Mouse (Mus musculus): Measurements from ENCODE around the gene F2r. TPM values are rescaled to one million over a fixed set of nuclear protein-coding genes. Genes with fewer than 3 reads are reported as not detected.

The F2r gene
- polyA plus RNA-seq, 1 experiment from 2014 or later, result 67.5 TPM

DNA sequence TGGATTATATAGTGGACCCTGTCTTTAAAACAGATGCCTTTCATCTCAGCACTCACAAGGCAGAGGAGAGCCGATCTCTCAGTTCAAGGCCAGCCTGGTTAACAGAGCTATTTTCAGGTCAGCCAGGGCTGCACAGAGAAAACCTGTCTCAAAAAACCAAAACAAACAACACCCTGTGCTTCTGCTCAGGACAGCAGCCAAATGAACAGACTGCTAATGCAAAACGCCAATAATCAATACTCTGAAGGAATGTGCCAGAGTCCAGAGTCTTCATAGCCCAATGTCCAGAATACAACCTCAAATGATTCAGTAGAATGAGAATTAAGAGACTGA is 9.2 kb downstream of the F2r start:
- 76% methylated on average over 2 of the region's 2 CpGs for WGBS
- no peak for ATAC-seq (ENCODE audit: insufficient read depth, low FRiP score, low read depth)
- no peak overlapping the region for H3K4me2 ChIP-seq

DNA sequence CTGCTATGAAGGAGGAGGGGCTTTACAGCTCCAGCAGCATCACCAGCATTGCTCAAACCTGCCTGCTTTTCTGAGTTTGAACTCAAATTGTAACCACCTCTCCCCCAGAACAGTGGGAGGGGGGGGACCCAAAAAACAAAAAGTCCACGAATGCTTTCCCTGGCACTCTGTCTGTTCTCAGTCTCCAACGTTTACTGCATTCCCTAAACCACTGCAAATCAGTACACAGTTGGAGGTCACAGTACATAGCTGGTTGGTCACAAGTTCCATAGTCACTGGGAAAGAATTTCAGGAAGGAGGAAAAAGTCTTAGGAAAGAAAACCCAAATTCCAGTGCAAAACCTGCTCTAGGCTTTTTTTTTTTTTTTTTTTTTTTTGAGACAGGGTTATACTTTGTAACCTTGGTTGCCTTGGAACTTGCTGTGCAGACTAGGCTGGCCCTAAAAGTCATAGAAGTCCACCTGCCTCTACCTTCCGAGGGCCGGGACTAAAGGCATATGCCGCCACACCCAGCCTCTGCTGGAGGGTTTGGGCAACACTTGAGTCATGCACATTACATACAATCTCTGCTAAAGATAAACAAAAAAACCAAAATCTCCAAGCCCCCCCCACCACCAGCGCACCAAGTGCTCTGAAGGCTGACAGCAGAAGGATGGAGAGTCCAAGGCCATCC is 9.7 kb downstream of the F2r start:
- no peak overlapping the region for H3K4me2 ChIP-seq
- no peak overlapping the region for H3K4me3 ChIP-seq (replicated peaks)
- no peaks in the 10 kb centered on the region for H3K27me3 ChIP-seq (replicated peaks)
- peaks cover 10% of the 10 kb centered on the region for H3K36me3 ChIP-seq
- 69% methylated on average over 6 of the region's 6 CpGs for WGBS
- no peaks in the 10 kb centered on the region for H3K4me1 ChIP-seq
- no peak overlapping the region for H3K9ac ChIP-seq
- H3K9me3 ChIP-seq, result no peaks in the 10 kb centered on the region
- ATAC-seq (ENCODE audit: insufficient read depth, low FRiP score, low read depth), result no peak
- H3K27ac ChIP-seq, result no peak overlapping the region

More for the DNA sequence above, 9.2 kb downstream of the F2r start:
- peaks cover 6% of the 10 kb centered on the region; the same call in 1 of the 2 replicates for H3K36me3 ChIP-seq
- no peak overlapping the region for H3K27ac ChIP-seq
- H3K9ac ChIP-seq, result no peak overlapping the region
- no peaks in the 10 kb centered on the region for H3K27me3 ChIP-seq (replicated peaks)
- H3K4me3 ChIP-seq (replicated peaks), result no peak overlapping the region
- no peaks in the 10 kb centered on the region for H3K4me1 ChIP-seq
- no peaks in the 10 kb centered on the region for H3K9me3 ChIP-seq

DNA sequence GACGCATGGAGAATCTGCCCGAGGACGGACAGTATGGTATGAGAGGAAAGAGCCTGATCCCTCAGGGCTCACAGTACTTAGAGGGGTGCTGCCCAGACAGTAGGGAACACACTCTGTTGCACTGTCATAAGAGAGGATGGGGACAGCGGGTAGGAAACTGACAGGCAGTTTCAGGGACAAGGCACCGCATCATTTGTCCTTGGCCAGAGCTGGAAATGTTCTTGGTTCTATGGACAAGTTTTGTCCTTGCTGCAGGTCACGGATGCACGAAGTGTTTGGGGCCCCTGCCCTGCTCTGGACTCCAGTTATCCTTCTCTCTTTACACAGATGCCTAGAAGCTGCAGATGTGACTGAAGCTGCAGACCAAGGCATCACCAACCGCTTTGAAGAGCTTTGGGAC is 11.3 kb downstream of the F2r start:
- ATAC-seq (ENCODE audit: insufficient read depth, low FRiP score, low read depth), result no peak
- Histone ChIP-seq H3K9ac (no peak overlapping the region), H3K4me3 (replicated peaks) (no peak overlapping the region), H3K27me3 (replicated peaks) (no peaks in the 10 kb centered on the region), H3K4me2 (no peak overlapping the region), H3K36me3 (peaks cover 17% of the 10 kb centered on the region), H3K9me3 (no peaks in the 10 kb centered on the region), H3K4me1 (no peaks in the 10 kb centered on the region), H3K27ac (no peak overlapping the region)
- 94% methylated on average over 8 of the region's 8 CpGs for WGBS

DNA sequence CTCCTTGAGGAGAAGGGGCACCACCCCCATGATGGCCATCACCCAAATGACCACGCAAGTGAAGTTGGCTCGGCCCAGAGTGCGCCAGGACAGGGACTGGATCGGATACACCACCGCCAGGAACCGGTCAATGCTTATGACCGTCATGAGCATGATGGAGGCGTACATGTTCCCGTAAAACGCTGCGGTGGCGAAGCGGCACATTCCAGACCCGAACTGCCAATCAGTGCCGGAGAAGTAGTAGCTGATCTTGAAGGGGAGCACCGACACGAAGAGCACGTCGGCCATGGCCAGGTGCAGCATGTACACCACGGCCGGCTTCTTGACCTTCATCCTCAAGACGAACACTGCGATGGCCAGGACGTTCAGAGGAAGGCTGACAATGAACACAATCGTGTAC is 14.0 kb downstream of the F2r start:
- Histone ChIP-seq H3K36me3 (peaks cover 17% of the 10 kb centered on the region), H3K4me1 (no peaks in the 10 kb centered on the region), H3K4me2 (no peak overlapping the region), H3K9ac (no peak overlapping the region), H3K27ac (no peak overlapping the region), H3K27me3 (replicated peaks) (no peaks in the 10 kb centered on the region), H3K9me3 (no peaks in the 10 kb centered on the region), H3K4me3 (replicated peaks) (no peak overlapping the region)
- 97% methylated on average over 25 of the region's 25 CpGs for WGBS
- no peak for ATAC-seq (ENCODE audit: insufficient read depth, low FRiP score, low read depth)

DNA sequence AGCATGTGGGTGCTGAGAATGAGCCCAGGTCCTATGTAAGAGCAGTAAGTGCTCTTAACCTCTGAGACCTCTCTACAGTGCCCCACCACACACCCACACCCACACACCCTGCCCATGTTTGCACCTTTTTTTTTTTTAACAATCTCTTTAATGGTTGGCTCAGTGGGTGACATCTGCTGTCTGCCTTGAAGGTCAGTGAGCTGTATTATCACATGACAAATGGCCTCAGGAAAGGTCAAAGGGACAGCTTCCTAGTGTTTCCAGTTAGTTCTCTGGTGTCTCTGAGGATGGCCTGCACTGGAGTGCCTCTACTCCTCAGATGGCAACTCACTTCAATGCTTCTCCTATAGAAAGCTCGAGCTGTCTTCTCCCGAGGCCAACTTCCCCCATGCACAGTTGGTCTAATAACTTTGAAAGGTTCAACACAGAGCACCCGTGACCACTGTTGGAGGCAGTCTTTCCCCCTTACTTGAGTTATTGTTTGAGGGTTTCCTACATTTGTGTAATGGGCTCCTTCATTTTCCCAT is 18.4 kb downstream of the F2r start:
- H3K4me1 ChIP-seq, result no peaks in the 10 kb centered on the region
- H3K27me3 ChIP-seq (replicated peaks), result no peaks in the 10 kb centered on the region
- H3K36me3 ChIP-seq, result peaks cover 17% of the 10 kb centered on the region
- no peak overlapping the region for H3K4me3 ChIP-seq (replicated peaks)
- H3K9me3 ChIP-seq, result no peaks in the 10 kb centered on the region
- WGBS, result 62% methylated on average over 3 of the region's 3 CpGs
- H3K4me2 ChIP-seq, result no peak overlapping the region
- no peak overlapping the region for H3K9ac ChIP-seq
- ATAC-seq (ENCODE audit: insufficient read depth, low FRiP score, low read depth), result no peak
- no peak overlapping the region for H3K27ac ChIP-seq

DNA sequence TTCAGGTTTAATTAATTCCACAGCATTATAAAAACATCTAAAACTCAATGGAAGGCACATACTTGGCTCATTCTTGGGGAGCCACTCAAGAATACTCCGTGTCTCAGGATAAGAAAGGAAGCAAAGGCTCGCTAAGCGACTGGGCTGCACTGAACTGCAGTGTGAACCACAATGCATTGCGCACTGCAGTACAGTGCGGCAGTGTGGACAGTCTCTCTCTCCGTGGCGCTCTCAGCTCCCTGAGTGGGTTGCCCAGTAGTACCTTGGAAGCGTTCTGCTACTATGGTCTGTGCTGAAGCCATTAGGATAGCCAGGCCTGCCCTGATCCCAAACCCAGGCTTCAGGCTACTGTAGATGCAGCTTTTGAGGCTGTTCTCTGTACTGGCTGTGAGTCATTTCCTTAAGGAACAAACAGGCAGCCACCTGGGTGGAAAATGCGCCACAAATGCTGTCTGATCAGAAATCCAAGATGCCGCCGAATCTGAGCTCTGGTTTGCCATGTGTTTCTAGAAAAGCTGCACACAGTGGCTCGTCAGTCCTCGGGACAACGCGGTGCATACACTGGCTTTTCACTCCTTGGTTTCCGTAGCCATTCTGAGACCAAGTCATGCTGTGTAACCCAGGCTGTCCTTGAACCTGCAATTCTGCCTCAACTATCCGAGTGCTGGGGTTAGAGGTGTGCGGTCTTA is 19.9 kb downstream of the F2r start:
- no peak overlapping the region for H3K4me3 ChIP-seq (replicated peaks)
- peaks cover 5% of the 10 kb centered on the region for H3K36me3 ChIP-seq
- no peaks in the 10 kb centered on the region for H3K4me1 ChIP-seq
- H3K27me3 ChIP-seq (replicated peaks), result no peaks in the 10 kb centered on the region
- H3K27ac ChIP-seq, result no peak overlapping the region
- no peak for ATAC-seq (ENCODE audit: insufficient read depth, low FRiP score, low read depth)
- H3K9me3 ChIP-seq, result no peaks in the 10 kb centered on the region
- WGBS, result 83% methylated on average over 18 of the region's 18 CpGs
- H3K9ac ChIP-seq, result no peak overlapping the region
- H3K4me2 ChIP-seq, result no peak overlapping the region

DNA sequence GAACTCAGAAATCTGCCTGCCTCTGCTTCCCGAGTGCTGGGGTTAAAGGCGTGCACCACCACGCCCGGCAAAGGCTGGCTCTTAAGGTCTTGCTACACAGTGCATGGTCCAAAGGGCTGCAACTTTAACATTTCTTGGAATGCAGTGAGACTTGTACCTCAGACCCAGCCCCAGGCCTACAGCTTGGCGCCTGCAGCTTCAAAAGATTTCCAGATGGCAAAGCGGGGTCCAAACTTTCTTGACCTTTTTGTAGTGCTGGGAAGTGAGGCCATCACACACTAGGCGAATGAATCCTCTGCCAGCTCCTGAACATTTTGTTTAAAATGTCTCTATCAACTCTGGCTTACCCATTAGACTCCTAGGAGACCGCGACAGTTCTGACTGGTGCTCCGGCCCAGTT is 20.7 kb downstream of the F2r start:
- no peaks in the 10 kb centered on the region for H3K9me3 ChIP-seq
- no peaks in the 10 kb centered on the region for H3K27me3 ChIP-seq (replicated peaks)
- WGBS, result 84% methylated on average over 10 of the region's 10 CpGs
- H3K9ac ChIP-seq, result no peak overlapping the region
- no peak overlapping the region for H3K27ac ChIP-seq
- no peak overlapping the region for H3K4me3 ChIP-seq (replicated peaks)
- H3K4me1 ChIP-seq, result no peaks in the 10 kb centered on the region
- H3K36me3 ChIP-seq, result peaks cover 3% of the 10 kb centered on the region; the same call in 1 of the 2 replicates
- ATAC-seq (ENCODE audit: insufficient read depth, low FRiP score, low read depth), result no peak
- H3K4me2 ChIP-seq, result no peak overlapping the region

DNA sequence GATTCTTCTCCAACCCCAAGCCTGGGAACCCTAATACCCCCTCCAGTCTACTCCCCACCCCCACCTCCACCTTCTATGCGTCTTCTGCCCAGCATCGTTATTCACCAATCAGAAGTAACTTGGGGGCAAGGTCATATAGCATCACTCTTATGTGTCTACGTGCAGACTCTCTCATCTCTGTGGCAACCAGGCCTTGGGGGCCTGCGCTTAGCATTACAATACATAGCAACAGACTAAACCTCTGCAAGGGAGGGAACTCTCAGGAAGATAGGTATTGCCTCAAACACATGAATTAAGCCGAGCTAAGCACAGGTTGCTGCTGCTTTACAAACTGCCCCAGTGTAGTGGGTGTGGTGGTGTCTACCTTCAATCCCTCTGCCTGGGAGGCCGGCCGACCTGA is 21.6 kb downstream of the F2r start:
- no peaks in the 10 kb centered on the region for H3K36me3 ChIP-seq
- H3K27me3 ChIP-seq (replicated peaks), result no peaks in the 10 kb centered on the region
- no peaks in the 10 kb centered on the region for H3K9me3 ChIP-seq
- no peak for ATAC-seq (ENCODE audit: insufficient read depth, low FRiP score, low read depth)
- H3K4me1 ChIP-seq, result no peaks in the 10 kb centered on the region
- no peak overlapping the region for H3K9ac ChIP-seq
- H3K27ac ChIP-seq, result no peak overlapping the region
- H3K4me2 ChIP-seq, result no peak overlapping the region
- WGBS, result 76% methylated on average over 7 of the region's 7 CpGs
- H3K4me3 ChIP-seq (replicated peaks), result no peak overlapping the region

DNA sequence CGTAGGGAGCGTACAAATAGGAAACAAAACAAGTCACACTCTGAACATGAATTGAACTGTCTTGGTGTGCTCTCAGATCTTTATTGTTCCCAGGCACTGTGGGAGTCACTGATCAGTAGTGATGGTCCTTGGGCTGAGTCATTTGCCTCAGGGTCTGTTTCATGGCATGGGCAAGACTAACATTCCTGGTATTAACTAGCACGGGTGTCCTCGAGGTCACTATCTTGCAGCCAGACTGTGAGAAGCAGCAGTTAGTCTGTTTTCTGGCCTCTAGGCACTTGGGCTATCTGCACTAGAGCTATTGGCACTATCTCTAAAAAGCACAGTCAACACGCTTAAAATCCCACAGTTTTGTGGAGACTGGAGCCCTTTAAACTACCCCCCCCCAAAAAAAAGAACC is 22.4 kb downstream of the F2r start:
- H3K27ac ChIP-seq, result no peak overlapping the region
- no peak overlapping the region for H3K4me3 ChIP-seq (replicated peaks)
- no peak overlapping the region for H3K9ac ChIP-seq
- no peaks in the 10 kb centered on the region for H3K9me3 ChIP-seq
- H3K27me3 ChIP-seq (replicated peaks), result no peaks in the 10 kb centered on the region
- no peak for ATAC-seq (ENCODE audit: insufficient read depth, low FRiP score, low read depth)
- H3K4me2 ChIP-seq, result no peak overlapping the region
- H3K36me3 ChIP-seq, result no peaks in the 10 kb centered on the region
- no peaks in the 10 kb centered on the region for H3K4me1 ChIP-seq
- whole genome bisulfite sequencing, result 74% methylated on average over 5 of the region's 5 CpGs

DNA sequence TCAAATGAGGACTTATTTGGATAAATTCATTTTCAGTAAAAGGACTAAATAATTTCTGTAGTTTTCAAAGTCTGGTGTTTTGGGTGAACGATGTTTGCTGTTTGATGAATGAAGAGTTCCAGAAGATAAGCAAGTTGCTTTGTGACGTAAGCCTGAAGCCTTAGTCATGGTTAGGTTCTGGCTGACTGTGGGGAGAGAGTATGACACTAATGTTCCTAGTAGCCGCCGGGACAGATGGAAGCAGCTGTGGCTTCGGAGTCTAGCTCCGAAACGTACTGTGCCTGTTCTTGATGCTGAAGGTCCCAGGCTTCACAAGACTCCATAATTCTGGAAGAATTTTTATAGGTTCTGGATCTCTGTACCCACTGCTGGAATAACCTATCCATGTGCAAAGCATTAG is 22.9 kb downstream of the F2r start:
- ATAC-seq (ENCODE audit: insufficient read depth, low FRiP score, low read depth), result no peak
- Histone ChIP-seq H3K27ac (no peak overlapping the region), H3K9ac (no peak overlapping the region), H3K4me1 (no peaks in the 10 kb centered on the region), H3K9me3 (no peaks in the 10 kb centered on the region), H3K36me3 (no peaks in the 10 kb centered on the region), H3K27me3 (replicated peaks) (no peaks in the 10 kb centered on the region), H3K4me3 (replicated peaks) (no peak overlapping the region), H3K4me2 (no peak overlapping the region)
- WGBS, result 62% methylated on average over 7 of the region's 7 CpGs

DNA sequence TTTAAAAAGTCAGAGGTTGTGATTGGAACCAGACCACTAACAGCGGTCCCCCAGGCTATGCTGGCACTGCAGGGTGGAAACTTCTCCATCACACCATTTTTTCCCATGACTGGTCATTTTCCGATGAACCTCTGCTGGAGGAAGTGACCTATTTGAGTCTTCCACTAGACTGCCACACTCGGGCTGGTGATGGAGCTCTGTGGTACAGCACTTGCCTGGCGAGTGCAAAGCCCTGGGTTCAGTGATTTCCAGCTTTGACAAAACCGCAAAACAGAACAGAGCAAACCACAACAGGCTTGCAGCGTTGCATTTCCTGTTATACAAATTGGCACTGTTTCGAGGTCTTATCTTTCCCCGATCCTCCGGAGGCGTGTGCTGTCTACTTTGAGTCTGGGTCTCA is 25.4 kb downstream of the F2r start:
- Histone ChIP-seq H3K9ac (no peak overlapping the region), H3K27ac (no peak overlapping the region), H3K27me3 (replicated peaks) (no peaks in the 10 kb centered on the region), H3K4me3 (replicated peaks) (no peak overlapping the region), H3K9me3 (no peaks in the 10 kb centered on the region), H3K36me3 (no peaks in the 10 kb centered on the region), H3K4me1 (no peaks in the 10 kb centered on the region), H3K4me2 (no peak overlapping the region)
- 69% methylated on average over 10 of the region's 10 CpGs for WGBS
- no peak for ATAC-seq (ENCODE audit: insufficient read depth, low FRiP score, low read depth)

DNA sequence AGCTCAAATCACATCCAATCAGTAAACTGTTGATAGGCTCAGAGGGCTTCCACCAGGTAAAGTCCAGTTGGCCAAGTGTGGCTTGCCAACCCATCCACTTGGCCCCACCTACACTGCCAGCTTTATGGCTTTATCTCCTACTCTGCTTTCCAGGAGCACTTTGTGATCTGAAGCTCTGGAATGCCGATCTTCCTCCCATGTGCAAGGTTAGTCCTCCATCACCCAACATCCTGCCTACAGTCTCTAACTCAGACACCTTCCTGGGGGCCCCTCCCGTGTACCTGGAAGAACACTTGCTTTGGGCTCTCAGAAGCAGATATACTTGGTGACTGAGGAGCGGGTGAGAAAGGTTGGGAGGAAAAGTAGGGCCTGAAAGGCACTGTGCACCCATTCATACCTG is 26.7 kb downstream of the F2r start:
- ATAC-seq (ENCODE audit: insufficient read depth, low FRiP score, low read depth), result no peak
- Histone ChIP-seq H3K27ac (no peak overlapping the region), H3K4me3 (replicated peaks) (no peak overlapping the region), H3K36me3 (no peaks in the 10 kb centered on the region), H3K9me3 (no peaks in the 10 kb centered on the region), H3K4me1 (no peaks in the 10 kb centered on the region), H3K4me2 (no peak overlapping the region), H3K9ac (no peak overlapping the region), H3K27me3 (replicated peaks) (no peaks in the 10 kb centered on the region)
- 86% methylated on average over 3 of the region's 3 CpGs for WGBS

All from stomach, embryonic 15.5 days (tissue).